Mouse (Mus musculus): Measurements from ENCODE around the gene Pik3r4.

The Pik3r4 gene

GRCm38 (mm10) chr9:105696818-105697564 is 54.2 kb downstream of the Pik3r4 start:
- DNase-seq (ENCODE audit: low spot score in 2 of 2): no peak

- no peak for DNase-seq (ENCODE audit: low spot score in 2 of 2)
Observed at GRCm38 (mm10) chr9:105697764-105698396, 55.1 kb downstream of the Pik3r4 start.

GRCm38 (mm10) chr9:105700702-105701101 is 57.9 kb downstream of the Pik3r4 start:
- no peak for DNase-seq (ENCODE audit: low spot score in 2 of 2)

GRCm38 (mm10) chr9:105701966-105702365 is 59.2 kb downstream of the Pik3r4 start:
- no peak for DNase-seq (ENCODE audit: low spot score in 2 of 2)

GRCm38 (mm10) chr9:105704226-105704932 is 61.6 kb downstream of the Pik3r4 start:
- DNase-seq (ENCODE audit: low spot score in 2 of 2): no peak

GRCm38 (mm10) chr9:105705011-105705410 is 62.2 kb downstream of the Pik3r4 start:
- no peak for DNase-seq (ENCODE audit: low spot score in 2 of 2)

GRCm38 (mm10) chr9:105712049-105712448 is 69.3 kb downstream of the Pik3r4 start:
- no peak for DNase-seq (ENCODE audit: low spot score in 2 of 2)

- DNase-seq (ENCODE audit: low spot score in 2 of 2): no peak
Observed at GRCm38 (mm10) chr9:105719367-105719766, 76.6 kb downstream of the Pik3r4 start.

- DNase-seq (ENCODE audit: low spot score in 2 of 2): no peak
Observed at GRCm38 (mm10) chr9:105719851-105720395, 77.1 kb downstream of the Pik3r4 start.

- no peak for DNase-seq (ENCODE audit: low spot score in 2 of 2)
Observed at GRCm38 (mm10) chr9:105720430-105720829, 77.7 kb downstream of the Pik3r4 start.

GRCm38 (mm10) chr9:105731976-105732375 is 89.2 kb downstream of the Pik3r4 start:
- DNase-seq (ENCODE audit: low spot score in 2 of 2): no peak

- no peak for DNase-seq (ENCODE audit: low spot score in 2 of 2)
Observed at GRCm38 (mm10) chr9:105734651-105735050, 91.9 kb downstream of the Pik3r4 start.

GRCm38 (mm10) chr9:105735195-105735594 is 92.4 kb downstream of the Pik3r4 start:
- DNase-seq (ENCODE audit: low spot score in 2 of 2): no peak
